Mouse (Mus musculus): ENCODE measurements around the gene Mark2.

Mark2 gene

DNA sequence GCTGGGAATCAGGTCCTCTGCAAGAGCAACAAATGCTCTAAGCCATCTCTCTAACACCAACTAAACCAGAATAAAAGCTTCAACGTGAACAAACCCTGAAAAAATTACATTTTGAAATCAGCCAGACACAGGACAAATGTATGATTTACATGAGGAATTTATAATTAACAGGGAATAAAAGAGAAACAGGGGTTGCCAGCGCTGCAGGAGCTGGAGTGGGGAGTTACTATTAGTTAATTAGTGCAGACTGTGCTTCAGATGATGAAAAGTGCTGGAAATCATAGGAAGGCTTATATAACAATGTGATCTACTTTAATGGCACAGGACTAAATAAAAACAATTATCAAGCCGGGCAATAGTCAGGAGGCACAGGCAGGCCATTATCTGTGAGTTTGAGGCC is 20.3 kb downstream of the Mark2 start:
- DNase-seq = no peak

- DNase-seq = no peak
Measured at GRCm38 (mm10) chr19:7320181-7320580, 21.5 kb downstream of the Mark2 start.

DNA sequence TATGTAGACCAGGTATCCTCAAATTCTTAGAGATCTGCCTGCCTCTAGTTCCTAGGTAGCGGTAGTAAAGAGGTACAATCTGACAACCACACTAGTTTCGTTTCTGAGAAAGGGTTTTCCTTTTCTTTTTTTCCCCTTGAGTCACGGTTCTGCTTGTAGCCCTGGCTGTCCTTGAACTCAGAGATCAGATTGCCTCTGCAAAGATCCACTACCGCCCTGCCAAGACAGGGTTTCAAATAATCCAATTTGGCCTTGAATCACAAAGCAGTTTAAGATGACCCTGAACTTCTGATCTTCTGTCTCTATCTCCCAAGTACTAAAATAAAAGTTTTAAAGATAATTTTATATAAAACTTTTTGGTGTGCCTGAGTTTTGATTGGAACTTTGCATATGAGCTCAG is 23.9 kb downstream of the Mark2 start:
- no peak for DNase-seq

GRCm38 (mm10) chr19:7316822-7317221 is 24.8 kb downstream of the Mark2 start:
- no peak for DNase-seq

GRCm38 (mm10) chr19:7315587-7315984 is 26.1 kb downstream of the Mark2 start:
- DNase-seq = no peak

- peak; percentile 43 for DNase-seq
Measured at GRCm38 (mm10) chr19:7314976-7315586, 26.6 kb downstream of the Mark2 start.

- DNase-seq = no peak
Measured at GRCm38 (mm10) chr19:7313660-7314059, 28.0 kb downstream of the Mark2 start.

DNA sequence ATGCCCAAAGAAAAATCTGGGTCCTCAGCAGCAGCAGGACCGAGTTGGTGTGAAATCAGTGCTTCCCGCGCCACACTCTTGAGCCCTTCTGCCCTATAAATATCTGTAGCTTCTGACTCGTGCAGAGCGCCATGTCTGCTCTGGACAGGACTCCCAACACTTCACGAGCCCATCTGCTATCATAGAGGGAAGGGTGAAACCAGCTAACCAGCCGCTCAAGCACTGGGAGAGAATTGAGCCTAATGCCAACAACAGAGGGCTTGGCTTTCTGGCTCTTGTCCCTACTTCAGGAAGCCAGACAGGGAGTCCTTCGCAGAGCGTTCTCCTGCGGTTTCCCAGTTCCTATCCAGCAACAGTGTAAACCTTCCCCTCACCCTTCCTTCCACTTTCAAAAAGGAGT is 30.4 kb downstream of the Mark2 start:
- DNase-seq = peak; percentile 28

DNA sequence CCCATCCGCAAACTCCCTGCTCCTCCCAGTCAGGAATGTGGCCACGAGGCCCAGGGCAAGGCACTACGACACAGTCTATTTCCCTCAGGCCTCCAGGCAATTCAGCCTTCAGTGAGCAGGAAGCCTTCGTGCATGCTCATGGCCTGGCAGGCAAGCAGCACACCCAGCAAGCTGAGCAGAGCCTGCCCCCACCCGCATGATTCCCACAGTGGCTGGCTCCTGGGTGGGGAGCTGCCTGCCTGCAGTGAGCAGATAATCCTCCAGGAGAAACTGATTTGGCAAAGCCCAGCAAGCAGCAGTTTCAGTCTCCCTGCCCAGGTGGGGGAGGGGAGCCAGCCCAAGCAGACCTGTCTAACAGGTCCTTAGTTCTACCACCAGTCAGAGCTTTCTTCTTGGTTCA is 31.0 kb downstream of the Mark2 start:
- DNase-seq = peak; percentile 72

- DNase-seq = no peak
Measured at GRCm38 (mm10) chr19:7309738-7310330, 31.8 kb downstream of the Mark2 start.

DNA sequence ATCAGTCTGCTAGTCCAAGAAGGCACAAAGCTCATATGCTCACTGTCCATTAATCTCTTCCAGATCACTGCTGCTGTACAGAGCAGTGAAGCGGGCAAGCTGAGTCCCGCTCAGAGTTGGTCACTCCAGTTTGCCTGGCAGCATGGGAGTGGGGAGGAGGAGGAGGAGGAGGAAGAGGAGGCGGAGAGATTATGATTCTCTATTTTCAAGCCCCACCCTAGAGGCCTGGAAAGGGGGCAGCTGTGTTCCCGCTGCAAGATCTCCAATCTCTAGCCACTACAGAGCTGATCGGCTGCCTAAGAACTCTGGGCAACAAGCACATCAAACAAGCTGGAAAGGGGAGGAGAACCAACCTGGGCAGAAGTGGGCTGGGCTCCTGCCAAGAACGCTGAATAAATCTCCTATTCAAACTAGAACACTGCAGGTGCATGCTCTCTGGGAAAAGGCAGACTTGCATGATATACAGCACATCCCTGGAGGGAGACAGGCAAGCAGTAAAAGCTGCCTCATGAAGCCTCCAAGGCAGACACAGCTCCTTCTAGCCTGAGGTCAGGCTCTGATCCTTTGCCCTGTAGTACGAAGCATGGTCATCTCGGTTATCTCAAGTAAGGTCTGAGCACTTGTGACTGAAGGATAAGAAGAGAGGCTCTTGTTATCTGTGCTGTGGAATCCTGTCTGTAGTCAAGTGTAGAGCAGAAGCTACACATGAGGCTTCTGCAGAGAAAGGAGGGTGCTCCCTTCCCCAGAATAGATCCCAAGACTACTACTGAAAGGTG is 33.5 kb downstream of the Mark2 start:
- peak; percentile 71 for DNase-seq

GRCm38 (mm10) chr19:7306968-7307367 is 34.7 kb downstream of the Mark2 start:
- DNase-seq = peak; percentile 37

DNA sequence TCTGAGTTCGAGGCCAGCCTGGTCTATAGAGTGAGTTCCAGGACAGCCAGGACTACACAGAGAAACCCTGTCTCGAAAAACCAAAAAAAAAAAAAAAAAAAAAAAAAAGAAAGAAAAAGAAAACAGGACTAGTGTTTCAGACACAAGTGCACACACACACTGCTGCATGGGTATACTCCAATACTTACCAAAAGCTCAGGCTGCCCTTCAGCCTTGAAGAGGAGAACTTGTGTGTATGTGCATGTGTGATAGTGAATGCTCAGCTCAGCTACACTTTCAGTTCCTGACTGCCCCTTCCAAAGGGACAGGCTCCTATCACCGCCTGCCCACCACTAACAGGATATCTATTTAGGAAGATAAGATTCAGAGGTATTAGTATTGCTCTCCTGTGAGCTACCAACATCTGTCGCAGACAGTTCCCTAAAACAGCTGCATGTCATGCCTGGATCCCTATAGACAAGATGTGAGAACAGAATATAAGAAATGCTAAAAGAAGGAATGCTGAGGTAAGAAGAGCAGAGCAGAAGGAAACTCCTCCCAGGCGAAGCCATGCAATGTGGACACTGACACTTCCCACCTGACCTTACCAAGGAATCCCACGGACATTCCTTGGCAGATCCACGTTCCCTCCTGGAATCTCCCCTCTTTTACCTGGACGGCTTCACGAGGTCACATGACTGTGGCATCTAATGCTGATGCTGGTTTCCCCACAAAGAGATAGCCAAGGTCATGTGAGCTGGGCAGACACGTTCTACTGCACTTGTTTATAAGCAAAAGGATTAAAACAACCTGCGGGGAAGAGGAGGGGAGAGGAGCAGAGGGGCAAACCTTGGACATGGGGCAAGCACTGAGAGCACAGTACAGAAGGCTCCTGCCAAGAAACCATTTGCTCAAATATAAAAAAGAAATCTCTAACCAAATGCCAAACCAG is 36.0 kb downstream of the Mark2 start:
- DNase-seq = no peak

GRCm38 (mm10) chr19:7304801-7305200 is 36.9 kb downstream of the Mark2 start:
- peak; percentile 19 for DNase-seq

- DNase-seq = no peak
Measured at GRCm38 (mm10) chr19:7303796-7304195, 37.9 kb downstream of the Mark2 start.

DNA sequence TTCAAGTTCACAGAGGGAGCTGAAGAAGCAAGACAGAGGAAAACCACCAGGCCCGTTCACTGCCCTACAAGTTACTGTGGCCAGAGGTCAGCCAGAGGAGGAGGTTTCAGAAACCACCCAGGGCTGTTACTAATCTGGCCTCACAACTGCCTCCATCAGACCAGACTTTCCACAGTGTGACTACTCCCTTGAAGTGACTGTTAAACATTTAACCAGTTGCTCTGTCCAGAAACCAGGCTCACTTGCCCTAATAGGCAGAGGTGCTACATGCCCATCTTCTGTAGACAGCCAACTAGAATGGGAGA is 39.2 kb downstream of the Mark2 start:
- no peak for DNase-seq

DNA sequence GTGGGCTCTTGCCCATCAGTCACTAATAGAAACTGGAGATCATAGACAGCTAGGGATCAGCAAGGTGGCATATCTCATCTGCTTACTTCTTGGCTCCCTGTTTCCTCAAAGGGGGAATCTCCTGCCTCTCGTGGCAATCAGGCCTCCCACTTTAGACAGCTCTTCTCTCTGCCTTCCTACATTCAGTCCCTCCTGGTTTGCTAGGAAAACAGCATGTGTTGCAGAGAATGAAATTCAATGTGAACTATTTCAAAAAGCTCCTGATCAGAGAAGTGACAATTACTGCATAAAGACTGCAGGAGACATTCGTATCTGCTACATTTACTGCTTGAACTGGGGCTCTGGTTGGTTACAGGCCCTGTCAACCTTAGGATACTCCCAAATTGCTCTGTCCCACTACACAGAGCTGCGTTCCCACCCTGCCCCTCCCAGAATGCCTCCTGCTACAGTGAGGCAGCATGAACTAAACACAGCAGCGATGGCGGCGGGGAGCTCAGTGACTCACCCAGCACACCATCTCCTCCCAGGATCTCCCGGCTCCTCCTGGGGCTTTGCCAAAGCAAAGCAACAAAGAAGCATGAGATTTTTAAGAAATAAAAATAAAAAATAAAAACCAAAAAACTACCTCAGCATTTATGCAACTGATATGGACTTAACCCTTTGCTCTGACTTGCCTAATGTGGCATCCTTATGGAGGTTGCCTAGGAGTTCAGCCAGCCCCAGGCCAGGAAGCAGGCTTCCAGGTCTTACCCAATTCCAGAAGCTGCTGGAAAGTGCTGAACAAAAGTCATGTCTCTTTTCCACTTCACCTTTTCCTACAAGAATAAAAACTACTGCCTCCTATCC is 39.8 kb downstream of the Mark2 start:
- peak; percentile 37 for DNase-seq

- DNase-seq = no peak
Measured at GRCm38 (mm10) chr19:7300078-7300477, 41.6 kb downstream of the Mark2 start.

DNA sequence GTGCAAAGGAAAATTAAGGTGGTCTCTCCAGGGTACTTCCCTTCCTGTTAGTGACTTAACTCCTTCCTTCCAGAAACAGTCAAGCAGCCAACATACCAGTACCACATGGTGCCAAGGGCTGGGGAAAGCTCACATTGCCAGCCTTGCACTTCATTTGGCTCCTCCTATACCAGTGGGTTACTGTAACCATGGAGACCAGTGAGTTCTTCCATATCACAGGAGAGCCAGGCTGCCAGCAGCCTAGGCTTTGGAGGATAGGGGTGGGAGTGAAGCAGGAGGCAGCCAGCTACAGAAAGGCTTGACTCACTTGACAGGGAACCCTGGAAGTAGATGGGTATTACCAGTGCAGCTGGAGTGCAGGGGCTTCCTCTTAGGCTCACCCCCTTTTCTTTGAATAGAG is 42.6 kb downstream of the Mark2 start:
- DNase-seq = no peak

DNA sequence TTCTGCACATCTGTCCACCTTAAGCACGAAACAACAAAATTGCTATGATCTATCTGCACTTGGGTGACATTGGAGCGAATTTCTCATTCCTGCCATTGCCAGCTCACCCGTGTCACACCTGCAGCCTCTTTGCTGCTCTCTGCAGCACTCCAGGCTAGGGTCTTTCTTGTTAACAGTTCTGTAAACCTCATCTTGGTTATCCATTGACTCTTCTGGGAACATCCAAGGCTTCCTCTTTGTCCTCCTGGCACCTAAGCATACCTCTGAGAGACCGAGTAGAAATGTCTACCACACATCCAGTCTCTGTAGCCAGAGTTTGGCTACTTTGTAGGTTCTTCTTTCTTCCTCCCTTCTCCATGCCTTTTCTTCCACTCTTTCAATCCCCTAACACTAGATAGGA is 45.7 kb downstream of the Mark2 start:
- no peak for DNase-seq

GRCm38 (mm10) chr19:7295071-7295658 is 46.5 kb downstream of the Mark2 start:
- DNase-seq = peak; percentile 75

All from lung, postnatal 10 days (tissue).